Mouse (Mus musculus) embryonic fibroblast, embryonic 13.5 days (primary cell): ENCODE measurements at regions not wholly inside any gene's neighbourhood (a gene's known extent, or its start where the extent isn't known, plus 50 kb on each side); places are given as distances from the start of the nearest gene placed in this dataset.

Experiments used
- CTCF ChIP-seq: IDR thresholded peaks from 2 replicates; pipeline ENCODE4 v1.5.1; 2011; ENCODE audit warnings: mild to moderate bottlenecking, control low read depth, low read length, moderate library complexity, borderline replicate concordance; ENCODE audit not compliant: insufficient read depth
- POLR2A ChIP-seq: IDR thresholded peaks from 2 replicates; pipeline ENCODE4 v1.6.1; 2011; ENCODE audit warnings: low read depth, mild to moderate bottlenecking, control low read depth, low read length, moderate library complexity

DNA sequence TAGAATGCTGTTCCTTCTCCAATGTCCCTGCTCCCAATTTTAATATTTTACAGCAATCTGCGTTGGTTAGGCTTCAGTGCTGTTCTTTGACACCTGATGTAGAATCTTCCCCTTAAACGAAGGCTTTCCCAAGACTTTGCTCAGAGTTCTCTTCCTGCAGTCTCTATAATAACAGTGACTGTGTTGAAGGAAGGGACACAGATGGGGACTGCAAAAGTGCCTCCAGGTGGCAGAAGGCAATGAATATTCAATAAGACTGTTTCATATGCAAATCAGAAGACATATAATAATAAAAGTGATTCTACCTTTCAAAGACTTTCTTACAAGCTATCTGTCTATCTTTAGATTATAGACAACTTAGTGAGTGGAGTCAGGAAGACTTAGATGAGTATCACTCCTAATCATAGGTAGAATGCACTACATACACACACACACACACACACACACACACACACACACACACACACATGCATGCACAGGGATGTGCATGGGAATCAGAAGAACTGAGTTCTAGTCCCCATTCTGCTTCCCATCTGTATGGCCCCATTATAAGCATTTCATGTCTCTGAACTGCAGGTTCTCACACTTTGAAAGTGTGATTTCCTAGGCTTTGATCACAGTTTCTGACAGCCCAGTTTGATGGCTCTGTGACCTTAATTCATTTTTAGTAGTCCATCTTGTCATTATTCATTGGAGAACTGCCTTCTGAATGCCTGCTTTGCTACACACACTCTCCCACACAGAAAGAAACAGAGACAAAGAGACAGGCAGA, 445.1 kb upstream of the Tenm4 start:
- TF ChIP-seq CTCF: no peak
- no peak for TF ChIP-seq POLR2A
